Mouse (Mus musculus) embryonic stem cell, embryonic (primary cell): ENCODE data around the gene Gm26920.

Experiments
- CTCF ChIA-PET, 4 experiments: fragments of 300-600 bp in 2 of 4; fragments of 350-600 bp in 2 of 4; sonication (Branson Sonifier 250); formaldehyde crosslinking; loops; one replicate each; lab custom pipeline; 2022; ENCODE audit warnings: inconsistent platforms in 2 of 4; lab: Charles Lee
- POLR2A ChIA-PET, 4 experiments: fragments of 300-600 bp in 2 of 4; fragments of 350-600 bp in 2 of 4; sonication (Branson Sonifier 250); formaldehyde crosslinking; loops; one replicate each; lab custom pipeline; 2022; ENCODE audit warnings: antibody characterized with exemption in 4 of 4, inconsistent platforms in 1 of 4; lab: Charles Lee

Gene Gm26920

DNA sequence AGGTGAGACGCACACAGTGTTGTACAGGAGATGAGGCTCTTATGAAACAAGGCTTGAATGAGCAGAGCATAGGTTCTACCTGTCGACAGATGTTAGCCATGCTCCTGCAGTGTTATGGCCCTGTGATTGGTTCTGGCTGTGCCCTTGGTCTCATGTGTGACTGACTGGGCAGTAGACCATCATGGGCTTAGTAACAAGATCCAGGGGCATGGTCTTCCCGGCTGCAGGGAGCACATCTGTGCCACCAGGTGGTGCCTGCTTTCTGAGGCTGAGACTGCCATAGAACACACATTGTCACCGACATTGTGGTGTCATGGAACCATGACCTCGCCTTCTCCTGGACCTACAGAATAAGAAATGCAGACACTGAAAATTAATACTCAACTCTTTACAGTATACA is 64.9 kb downstream of the Gm26920 start:
- ChIA-PET POLR2A (interaction anchor here in 3 of 4 experiments (0.6 to 13.6 kb wide), 12 partner anchors 7 to 712 kb away, joined by 3 to 166 read pairs (median 4); partner anchors contain the start of genes Gm26920 (in 1 of the 3) and Zfp566 (in 1 of the 3)), CTCF (interaction anchor here in 2 of 4 experiments (1.4 to 4.0 kb wide), 3 partner anchors 12 to 15 kb away, joined by 4 to 14 read pairs (median 4); no protein-coding TSS in a partner anchor)

DNA sequence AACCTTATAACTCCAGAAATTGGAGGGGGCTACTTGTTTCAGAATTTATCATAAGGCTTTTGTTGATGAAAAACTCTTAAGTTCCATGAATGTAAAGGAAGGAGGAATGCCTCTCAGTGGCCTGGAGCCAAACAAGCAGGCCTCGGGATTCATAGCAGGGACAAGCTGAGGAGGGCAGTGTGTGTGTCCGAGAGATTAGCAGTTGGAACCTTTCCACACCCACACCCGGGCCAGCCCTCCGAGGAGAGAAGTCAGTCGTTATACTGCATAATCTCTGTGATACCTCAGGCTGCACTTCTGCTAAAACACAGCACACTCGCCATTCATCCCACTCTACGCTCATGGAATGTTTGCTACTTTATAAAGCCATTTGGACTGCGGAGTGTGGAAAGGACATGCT is 66.4 kb downstream of the Gm26920 start:
- ChIA-PET CTCF (interaction anchor here in 3 of 4 experiments (0.6 to 4.0 kb wide), 5 partner anchors 11 to 205 kb away, joined by 3 to 23 read pairs (median 6); no protein-coding TSS in a partner anchor), POLR2A (interaction anchor here (0.5 to 13.6 kb wide), 12 partner anchors 7 to 590 kb away, joined by 3 to 166 read pairs (median 14); partner anchors contain the start of gene Zfp568 (in 1 of the 4))

DNA sequence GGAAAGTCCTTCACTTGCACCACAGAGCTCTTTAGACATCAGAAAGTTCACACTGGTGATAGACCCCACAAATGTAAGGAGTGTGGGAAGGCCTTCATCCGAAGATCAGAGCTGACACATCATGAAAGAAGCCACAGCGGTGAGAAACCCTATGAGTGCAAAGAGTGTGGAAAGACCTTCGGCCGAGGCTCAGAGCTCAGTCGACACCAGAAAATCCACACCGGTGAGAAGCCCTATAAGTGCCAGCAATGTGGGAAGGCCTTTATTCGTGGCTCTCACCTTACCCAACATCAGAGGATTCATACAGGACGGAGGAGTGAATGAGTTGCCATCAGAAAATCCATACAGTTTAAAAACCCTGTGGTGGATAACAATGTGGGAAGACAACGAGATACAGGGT is 66.9 kb downstream of the Gm26920 start:
- ChIA-PET POLR2A (interaction anchor here (0.6 to 13.6 kb wide), 16 partner anchors 8 to 166 kb away, joined by 3 to 166 read pairs (median 4); partner anchors contain the start of gene Zfp568 (in 1 of the 4)), CTCF (interaction anchor here in 3 of 4 experiments (0.6 to 3.2 kb wide), 5 partner anchors 10 to 204 kb away, joined by 3 to 23 read pairs (median 5); no protein-coding TSS in a partner anchor)

DNA sequence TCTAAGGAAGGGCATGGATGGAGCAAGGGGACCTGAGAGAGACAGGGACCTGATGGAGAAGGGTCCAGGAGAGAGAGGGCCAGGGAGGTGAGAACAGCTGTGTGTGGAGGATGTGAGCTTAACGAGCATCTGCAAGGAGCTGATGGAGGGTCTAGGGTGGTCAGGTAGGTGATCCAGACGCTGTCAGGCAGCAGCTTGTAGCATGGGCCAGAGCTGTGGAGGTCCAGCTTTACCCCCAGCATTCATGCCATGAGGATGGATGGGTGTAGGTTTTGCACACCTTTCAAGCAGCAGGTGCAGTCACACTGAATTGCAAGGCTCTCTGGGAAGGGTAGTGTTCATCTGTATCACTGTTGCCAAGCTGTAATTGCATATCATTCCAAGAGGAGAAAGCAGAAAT is 70.7 kb downstream of the Gm26920 start:
- ChIA-PET POLR2A (interaction anchor here in 2 of 4 experiments (0.7 to 13.6 kb wide), 11 partner anchors 11 to 76 kb away, joined by 3 to 166 read pairs (median 6); partner anchors contain the start of gene Zfp260 (in 1 of the 2)), CTCF (interaction anchor here in 1 of 4 experiments (0.6 kb wide), 2 partner anchors 33 to 126 kb away, joined by 4 to 7 read pairs; no protein-coding TSS in a partner anchor)

DNA sequence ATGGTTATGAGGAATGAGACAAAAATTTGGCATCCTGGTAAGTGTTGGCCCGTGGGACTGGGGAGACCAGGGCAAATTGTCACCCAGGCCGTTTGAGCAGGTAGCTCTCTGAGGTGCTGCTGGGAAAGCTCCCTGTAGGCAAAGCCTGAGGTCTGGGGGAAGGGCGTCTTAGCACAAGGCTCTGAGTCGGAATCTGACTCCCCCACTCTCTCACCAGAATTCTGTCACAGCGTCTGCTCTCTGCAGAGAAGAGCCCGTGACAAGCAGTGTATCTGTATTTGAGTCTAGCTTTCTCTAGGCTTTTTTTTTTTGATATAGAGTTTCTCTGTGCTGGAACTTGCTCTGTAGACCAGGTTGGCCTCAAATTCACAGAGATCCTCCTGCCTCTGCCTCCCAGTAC is 73.0 kb downstream of the Gm26920 start:
- ChIA-PET CTCF (interaction anchor here in 1 of 4 experiments (0.7 kb wide), 1 partner anchor 14 kb away, joined by 3 read pairs; no protein-coding TSS in a partner anchor), POLR2A (interaction anchor here in 3 of 4 experiments (0.7 to 2.0 kb wide), 7 partner anchors 9 to 199 kb away, joined by 3 to 9 read pairs (median 4); partner anchors contain the start of gene Zfp568 (in 1 of the 3))

DNA sequence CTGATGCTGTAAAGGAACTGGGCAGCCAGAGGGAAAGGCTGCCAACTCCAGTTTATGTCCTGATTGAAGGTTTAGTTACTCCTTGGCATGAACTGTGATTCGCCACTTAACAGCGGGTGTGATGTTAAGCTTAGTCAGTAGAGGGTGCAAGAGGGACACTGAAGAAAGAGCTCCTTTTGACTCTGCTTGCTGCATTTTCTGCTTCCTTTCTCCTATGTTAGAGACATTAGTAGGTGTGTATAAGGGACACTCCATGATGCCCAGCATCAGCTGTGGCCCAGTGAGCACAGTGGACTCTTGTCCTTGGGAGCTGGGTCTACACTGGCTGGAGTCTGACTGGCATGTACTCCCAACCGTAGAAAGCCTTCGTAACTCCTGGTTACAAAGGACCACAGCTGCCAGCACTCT is 77.2 kb downstream of the Gm26920 start:
- ChIA-PET POLR2A (interaction anchor here in 3 of 4 experiments (0.6 to 12.3 kb wide), 39 partner anchors 8 to 268 kb away, joined by 3 to 166 read pairs (median 4); partner anchors contain the start of genes Gm26920 (in 2 of the 3), Zfp566 (in 2 of the 3), Zfp568 (in 2 of the 3) and Capns1 (in 1 of the 3)), CTCF (interaction anchor here (0.5 to 2.4 kb wide), 48 partner anchors 8 to 721 kb away, joined by 3 to 23 read pairs (median 4); partner anchors contain the start of genes Zfp568 (in 2 of the 4), Capns1 (in 1 of the 4), Gm26920 (in 1 of the 4) and Prodh2 (in 1 of the 4))

DNA sequence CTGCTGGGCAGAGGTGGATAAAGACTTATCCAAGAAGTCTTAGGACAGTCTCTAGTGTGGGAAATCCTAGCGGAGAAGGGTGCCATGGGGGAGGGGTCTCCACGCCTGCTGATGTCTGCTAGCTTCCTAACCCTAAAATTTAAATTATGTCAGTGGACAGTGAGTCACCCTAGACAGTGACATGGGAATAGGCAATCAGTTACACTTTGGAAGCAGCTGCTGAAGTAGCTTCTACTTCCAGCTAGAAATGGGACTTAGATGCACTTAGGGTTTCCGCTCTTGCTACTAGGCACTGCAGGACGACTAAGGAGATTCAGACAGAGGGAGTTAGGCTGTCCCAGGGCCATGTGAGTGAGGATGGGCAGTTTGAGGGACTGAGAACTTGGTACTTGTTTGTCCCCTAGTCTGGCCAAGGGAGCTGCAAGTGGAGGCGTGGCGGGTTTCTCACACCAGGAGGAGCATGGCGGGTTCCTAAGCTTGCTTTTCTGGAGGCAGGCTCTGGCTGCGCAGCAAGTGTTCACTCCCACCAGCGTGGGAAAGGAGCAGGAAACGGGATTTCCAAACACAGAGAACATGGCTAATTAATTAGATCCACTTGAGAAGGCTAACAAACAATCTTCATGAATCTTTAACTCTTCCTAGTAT is 79.5 kb downstream of the Gm26920 start:
- POLR2A ChIA-PET: interaction anchor here in 3 of 4 experiments (0.6 to 12.3 kb wide), 25 partner anchors 9 to 482 kb away, joined by 3 to 166 read pairs (median 5); partner anchors contain the start of genes Zfp568 (in 2 of the 3), Thap8 (in 1 of the 3), Wdr62 (in 1 of the 3) and Zfp260 (in 1 of the 3)

DNA sequence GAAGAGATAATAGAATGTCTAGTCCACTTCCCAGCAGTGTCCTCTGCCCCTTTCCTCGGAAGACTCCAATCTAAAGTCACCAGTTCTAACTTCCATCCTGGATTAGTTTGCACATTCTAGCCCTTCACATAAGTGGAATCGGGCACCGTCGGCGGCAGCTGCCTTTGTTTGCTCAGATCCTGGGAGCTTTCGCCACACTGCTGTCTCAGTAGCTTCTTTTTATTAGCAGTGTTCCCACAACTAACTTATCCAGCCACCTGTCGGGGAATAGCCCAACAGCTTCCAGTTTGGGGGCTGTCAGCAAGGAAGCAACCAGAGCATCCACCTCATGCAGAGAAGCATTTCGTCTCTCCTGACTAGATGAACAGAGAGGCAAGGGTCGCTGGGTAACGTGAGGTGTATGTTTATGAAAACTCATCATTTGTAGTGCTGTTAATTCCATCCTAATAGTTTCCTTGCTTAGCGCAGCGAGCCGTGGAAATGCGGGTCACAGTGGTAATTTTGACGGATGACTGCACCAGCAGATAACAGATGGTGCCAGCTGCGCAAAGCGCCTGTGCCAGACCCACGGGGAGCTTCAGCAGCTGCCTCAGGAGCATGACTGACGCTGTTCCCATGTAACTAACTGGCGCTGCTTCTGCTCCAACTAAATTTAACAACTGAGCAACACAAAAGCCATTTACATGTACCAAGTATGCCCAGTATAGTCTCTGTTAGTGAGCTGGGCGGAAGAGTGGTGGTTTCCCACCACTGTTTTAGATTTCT is 80.7 kb downstream of the Gm26920 start:
- ChIA-PET POLR2A (interaction anchor here in 3 of 4 experiments (0.5 to 12.3 kb wide), 15 partner anchors 8 to 645 kb away, joined by 3 to 166 read pairs (median 7); partner anchors contain the start of genes Zfp568 (in 2 of the 3), Zfp260 (in 1 of the 3) and Zfp27 (in 1 of the 3)), CTCF (interaction anchor here in 1 of 4 experiments (0.5 kb wide), 1 partner anchor 44 kb away, joined by 3 read pairs; no protein-coding TSS in a partner anchor)

More for the DNA sequence above, 79.5 kb downstream of the Gm26920 start:
- CTCF ChIA-PET: interaction anchor here in 2 of 4 experiments (0.6 to 1.5 kb wide), 3 partner anchors 16 to 29 kb away, joined by 4 read pairs; no protein-coding TSS in a partner anchor

DNA sequence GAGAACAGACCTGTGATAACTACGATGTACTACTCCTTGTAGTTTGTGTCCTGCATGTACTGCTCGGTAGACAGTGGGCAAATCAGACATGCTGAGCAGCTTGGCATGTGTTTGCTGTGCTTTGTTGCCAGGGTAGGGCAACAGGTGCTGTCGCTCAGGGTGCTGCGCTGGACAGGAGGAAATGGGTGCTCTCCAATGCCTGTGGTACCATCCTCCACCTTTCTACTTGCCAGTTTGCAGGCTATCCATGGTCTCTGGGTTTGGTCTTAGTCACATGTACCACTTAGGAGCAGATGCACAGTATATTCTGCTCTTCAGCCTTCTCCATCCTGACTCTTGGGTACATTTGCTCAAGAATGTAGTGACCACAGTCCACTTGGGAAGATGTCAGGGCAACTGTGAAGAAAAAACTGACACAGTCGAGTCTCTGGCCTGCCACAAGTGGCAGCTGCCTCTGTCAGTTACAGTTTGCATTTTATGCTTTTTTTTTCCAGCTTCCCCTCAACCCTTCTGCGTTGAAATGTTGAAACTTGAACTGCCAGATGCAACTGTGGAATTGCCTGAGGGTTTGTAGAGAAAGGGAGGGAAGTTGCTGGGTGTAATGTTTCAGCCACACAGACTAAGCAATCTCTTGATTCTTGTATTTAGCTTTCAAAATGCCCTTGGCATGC is 82.1 kb downstream of the Gm26920 start:
- CTCF ChIA-PET: interaction anchor here in 1 of 4 experiments (0.6 to 1.2 kb wide), 2 partner anchors 57 to 713 kb away, joined by 3 to 4 read pairs; no protein-coding TSS in a partner anchor

DNA sequence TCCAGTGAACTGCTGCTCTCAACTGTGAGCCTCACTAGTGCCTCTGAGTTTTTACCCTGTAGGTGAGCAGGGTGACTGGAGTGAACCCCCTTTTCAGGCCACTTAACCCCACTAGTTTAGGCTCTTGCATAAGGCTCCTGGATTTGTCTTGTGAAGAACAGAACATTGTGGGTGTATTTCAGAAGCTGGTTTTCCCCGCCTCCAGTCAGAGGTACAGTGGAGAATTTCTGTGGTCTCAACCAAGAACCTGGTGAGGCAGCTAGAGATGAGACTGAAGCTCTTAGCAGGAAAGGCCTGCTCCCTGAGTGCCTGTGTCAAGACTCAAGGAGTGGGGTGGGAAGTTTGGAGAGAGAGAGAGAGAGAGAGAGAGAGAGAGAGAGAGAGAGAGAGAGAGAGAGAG is 82.6 kb downstream of the Gm26920 start:
- CTCF ChIA-PET: interaction anchor here in 2 of 4 experiments (1.0 to 1.2 kb wide), 2 partner anchors 10 to 57 kb away, joined by 3 read pairs; no protein-coding TSS in a partner anchor
- POLR2A ChIA-PET: interaction anchor here in 3 of 4 experiments (0.9 to 12.3 kb wide), 13 partner anchors 8 to 90 kb away, joined by 3 to 166 read pairs (median 4); partner anchors contain the start of gene Zfp568 (in 2 of the 3)

More for the DNA sequence above, 82.1 kb downstream of the Gm26920 start:
- POLR2A ChIA-PET: interaction anchor here in 3 of 4 experiments (0.9 to 12.3 kb wide), 12 partner anchors 8 to 91 kb away, joined by 3 to 166 read pairs (median 6); partner anchors contain the start of gene Zfp568 (in 2 of the 3)
